Mouse (Mus musculus): ENCODE results near the gene Slc38a10. TPM values are rescaled to one million over a fixed set of nuclear protein-coding genes. Genes with fewer than 3 reads are reported as not detected.

Gene Slc38a10
- total and polyA plus RNA-seq, 3 experiments: 78.2 to 80.7 TPM; not detected in 1

DNA sequence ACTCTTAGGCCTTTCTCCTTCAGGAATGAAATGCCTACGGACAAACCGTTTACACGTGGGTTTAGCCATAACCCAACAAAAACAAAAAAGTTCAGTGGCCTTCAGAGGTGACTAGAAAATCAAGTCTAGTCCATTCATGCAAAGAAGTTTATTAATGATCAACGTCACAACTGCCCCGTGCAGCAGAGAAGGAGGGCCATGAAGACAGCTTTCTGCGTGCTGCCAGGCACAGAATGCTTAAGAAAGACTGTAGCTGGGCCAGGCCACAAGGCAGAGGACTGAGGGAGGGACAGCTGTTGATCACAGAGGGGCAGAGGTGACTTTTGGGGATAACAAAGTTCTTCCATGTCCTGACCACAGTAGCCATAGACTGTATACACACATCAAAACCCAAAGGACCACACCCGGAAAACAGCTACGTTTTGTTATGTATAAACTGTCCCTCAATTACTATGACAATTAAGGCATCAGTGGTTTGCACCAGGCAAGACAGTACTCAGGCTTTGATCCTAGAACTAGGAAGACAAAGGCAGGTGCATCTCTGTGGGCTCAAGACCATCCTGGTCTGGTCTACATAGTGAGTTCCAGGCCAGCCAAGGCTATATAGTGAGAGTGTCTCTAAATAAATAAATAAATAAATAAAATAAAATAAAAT lies 2.8 kb downstream of the Slc38a10 start:
- no peak for DNase-seq (ENCODE audit: low read depth, low spot score)

DNA sequence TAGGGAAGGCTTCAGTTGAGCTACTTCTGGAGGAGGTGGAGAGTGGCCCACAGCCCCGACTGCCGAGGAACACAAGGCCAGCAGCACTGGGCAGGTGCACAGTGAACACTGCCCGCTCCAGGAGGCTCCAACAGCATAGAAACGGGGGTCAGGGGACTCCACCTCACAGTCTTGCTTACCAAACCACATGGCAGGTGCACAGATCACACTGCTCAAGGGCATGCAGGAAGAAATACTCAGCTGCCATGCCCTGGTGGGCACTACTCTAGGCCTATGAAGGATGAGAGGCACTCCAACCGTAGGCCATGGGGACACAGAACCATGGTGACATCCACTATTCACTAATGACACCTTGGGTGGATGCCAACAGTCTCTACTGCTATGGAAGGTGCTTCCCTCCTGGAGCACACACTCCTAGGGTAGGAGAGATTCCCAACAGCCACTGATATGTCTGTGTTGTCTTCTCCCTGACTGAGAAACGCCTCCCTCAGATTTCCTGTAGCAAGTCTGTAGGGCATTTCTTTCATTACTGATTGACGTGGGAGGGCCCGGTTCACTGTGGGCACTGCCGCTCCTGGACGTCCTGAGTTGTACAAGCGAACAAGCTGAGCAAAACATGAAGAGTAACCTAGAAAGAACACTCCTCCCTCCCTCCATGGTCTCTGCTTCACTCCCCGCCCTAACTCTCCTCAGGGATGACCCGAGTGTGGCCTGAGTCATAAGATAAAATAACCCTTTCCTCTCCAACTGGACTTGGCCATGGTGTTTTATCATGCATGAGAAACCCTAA lies 7.2 kb downstream of the Slc38a10 start:
- no peak overlapping the region for H3K9ac ChIP-seq (ENCODE audit: control insufficient read depth, low read depth, low read length, poor library complexity, severe bottlenecking)
- peaks cover 21% of the 10 kb centered on the region for H3K79me2 ChIP-seq (ENCODE audit: control insufficient read depth, insufficient read depth, low read length, poor library complexity)
- H3K4me3 ChIP-seq (ENCODE audit: control insufficient read depth in 1 of 2, insufficient read depth in 1 of 2, low read depth in 2 of 2, low read length in 2 of 2): no peak overlapping the region
- TF ChIP-seq POLR2A (IDR thresholded peaks at IDR 0.05; ENCODE audit: control insufficient read depth in 1 of 2, insufficient read depth in 1 of 2, low read depth in 1 of 2, low read length in 2 of 2, poor library complexity in 1 of 2): no peak
- no peak for TF ChIP-seq ZNF384 (IDR thresholded peaks at IDR 0.05; ENCODE audit: low read depth, low read length)
- TF ChIP-seq SIN3A (IDR thresholded peaks at IDR 0.05; ENCODE audit: low read length): no peak
- no peak for TF ChIP-seq ZKSCAN1 (IDR thresholded peaks at IDR 0.05; ENCODE audit: low read depth, low read length)
- no peak for TF ChIP-seq TBP (IDR thresholded peaks at IDR 0.05; ENCODE audit: low read depth, low read length)
- no peak for TF ChIP-seq RCOR1 (IDR thresholded peaks at IDR 0.05; ENCODE audit: low read depth, low read length)
- TF ChIP-seq MAZ (IDR thresholded peaks at IDR 0.05; ENCODE audit: low read depth, low read length): no peak
- TF ChIP-seq JUND (IDR thresholded peaks at IDR 0.05; ENCODE audit: low read depth, low read length): no peak
- no peak for TF ChIP-seq MXI1 (IDR thresholded peaks at IDR 0.05; ENCODE audit: low read depth, low read length)
- no peak for TF ChIP-seq ZC3H11A (IDR thresholded peaks at IDR 0.05; ENCODE audit: low read depth, low read length)
- no peak for TF ChIP-seq POLR2AphosphoS5 (IDR thresholded peaks at IDR 0.05; ENCODE audit: borderline replicate concordance, low read depth, low read length)
- TF ChIP-seq MAX (IDR thresholded peaks at IDR 0.05; ENCODE audit: low read length): no peak
- TF ChIP-seq TAL1 (IDR thresholded peaks at IDR 0.05; ENCODE audit: low read length): no peak
- TF ChIP-seq USF1 (IDR thresholded peaks at IDR 0.05; ENCODE audit: low read depth, low read length): no peak
- TF ChIP-seq GABPA (IDR thresholded peaks at IDR 0.05; ENCODE audit: low read depth, low read length): no peak
- TF ChIP-seq ETS1 (IDR thresholded peaks at IDR 0.05; ENCODE audit: low read depth, low read length): no peak
- no peak for TF ChIP-seq ELF1 (IDR thresholded peaks at IDR 0.05; ENCODE audit: low read depth, low read length)
- no peak for TF ChIP-seq POLR2AphosphoS2 (IDR thresholded peaks at IDR 0.05; ENCODE audit: low read length)
- H3K9me3 ChIP-seq (replicated peaks; ENCODE audit: insufficient read depth, low read length): no peaks in the 10 kb centered on the region
- no peaks in the 10 kb centered on the region for H3K27me3 ChIP-seq (ENCODE audit: control insufficient read depth in 1 of 2, insufficient read depth in 2 of 2, low read length in 2 of 2)
- H3K27ac ChIP-seq (ENCODE audit: control insufficient read depth, low read depth, low read length): no peak overlapping the region
- H3K36me3 ChIP-seq (ENCODE audit: control insufficient read depth in 1 of 2, insufficient read depth in 2 of 2, low read length in 2 of 2): peaks cover 0 to 12% of the 10 kb centered on the region in 2 experiments; a peak in 3 of 4 replicates
- peaks cover 7 to 14% of the 10 kb centered on the region in 2 experiments for H3K4me1 ChIP-seq (ENCODE audit: control insufficient read depth in 1 of 2, insufficient read depth in 2 of 2, low read length in 2 of 2)
- DNase-seq (ENCODE audit: low read depth, low spot score): no peak

More for the DNA sequence above, 2.8 kb downstream of the Slc38a10 start:
- no peak overlapping the region for H3K9ac ChIP-seq (ENCODE audit: control insufficient read depth, low read depth, low read length, poor library complexity, severe bottlenecking)
- H3K36me3 ChIP-seq (ENCODE audit: control insufficient read depth in 1 of 2, insufficient read depth in 2 of 2, low read length in 2 of 2): peaks cover 0 to 14% of the 10 kb centered on the region in 2 experiments; a peak in 3 of 4 replicates
- H3K27ac ChIP-seq (ENCODE audit: control insufficient read depth, low read depth, low read length): no peak overlapping the region
- peaks cover 41% of the 10 kb centered on the region for H3K79me2 ChIP-seq (ENCODE audit: control insufficient read depth, insufficient read depth, low read length, poor library complexity)
- H3K4me1 ChIP-seq (ENCODE audit: control insufficient read depth in 1 of 2, insufficient read depth in 2 of 2, low read length in 2 of 2): peaks cover 6 to 18% of the 10 kb centered on the region in 2 experiments
- TF ChIP-seq UBTF (IDR thresholded peaks at IDR 0.05; ENCODE audit: borderline replicate concordance, insufficient read depth, low read depth, low read length) (no peak), MAX (IDR thresholded peaks at IDR 0.05; ENCODE audit: low read length) (no peak), POLR2A (IDR thresholded peaks at IDR 0.05; ENCODE audit: control insufficient read depth in 1 of 2, insufficient read depth in 1 of 2, low read depth in 1 of 2, low read length in 2 of 2, poor library complexity in 1 of 2) (no peak), GABPA (IDR thresholded peaks at IDR 0.05; ENCODE audit: low read depth, low read length) (no peak), TBP (IDR thresholded peaks at IDR 0.05; ENCODE audit: low read depth, low read length) (no peak)
- H3K4me3 ChIP-seq (ENCODE audit: control insufficient read depth in 1 of 2, insufficient read depth in 1 of 2, low read depth in 2 of 2, low read length in 2 of 2): no peak overlapping the region
- H3K9me3 ChIP-seq (replicated peaks; ENCODE audit: insufficient read depth, low read length): no peaks in the 10 kb centered on the region
- no peaks in the 10 kb centered on the region for H3K27me3 ChIP-seq (ENCODE audit: control insufficient read depth in 1 of 2, insufficient read depth in 2 of 2, low read length in 2 of 2)

All from MEL (cell line).